Mouse (Mus musculus): ENCODE measurements around the gene Camk2g. TPM values are rescaled to one million over a fixed set of nuclear protein-coding genes. Genes with fewer than 3 reads are reported as not detected.

The Camk2g gene
- polyA plus RNA-seq, 1 experiment from 2014 or later: 43.7 TPM

- no peaks in the 10 kb centered on the region for H3K27me3 ChIP-seq (ENCODE audit: control insufficient read depth, insufficient read depth, low read length)
- H3K4me2 ChIP-seq (ENCODE audit: low read depth, low read length): no peak overlapping the region
- H3K9ac ChIP-seq (ENCODE audit: low read length): no peak overlapping the region
- ATAC-seq (ENCODE audit: insufficient read depth, low FRiP score): no peak
- H3K9me3 ChIP-seq (replicated peaks; ENCODE audit: control insufficient read depth, low read length): no peaks in the 10 kb centered on the region
- H3K4me1 ChIP-seq (ENCODE audit: control insufficient read depth, insufficient read depth, low read length): peaks cover 3% of the 10 kb centered on the region; the same call in 1 of the 2 replicates
- no peak overlapping the region for H3K4me3 ChIP-seq (replicated peaks; ENCODE audit: low read length)
- H3K27ac ChIP-seq (ENCODE audit: low read length): no peak overlapping the region; the same call in 1 of the 2 replicates
- WGBS: 82% methylated on average over 8 of the region's 8 CpGs
- H3K36me3 ChIP-seq (ENCODE audit: control insufficient read depth, insufficient read depth, low read length): no peaks in the 10 kb centered on the region
Measured at GRCm38 (mm10) chr14:20811236-20811635, 17.3 kb upstream of the Camk2g start.

- H3K4me3 ChIP-seq (replicated peaks; ENCODE audit: low read length): no peak overlapping the region
- no peak overlapping the region for H3K9ac ChIP-seq (ENCODE audit: low read length)
- no peak for ATAC-seq (ENCODE audit: insufficient read depth, low FRiP score)
Measured at GRCm38 (mm10) chr14:20809820-20810219, 15.9 kb upstream of the Camk2g start.

GRCm38 (mm10) chr14:20809349-20809748 is 15.5 kb upstream of the Camk2g start:
- no peak for ATAC-seq (ENCODE audit: insufficient read depth, low FRiP score)
- no peak overlapping the region for H3K4me2 ChIP-seq (ENCODE audit: low read depth, low read length)
- no peaks in the 10 kb centered on the region for H3K9me3 ChIP-seq (replicated peaks; ENCODE audit: control insufficient read depth, low read length)
- H3K4me3 ChIP-seq (replicated peaks; ENCODE audit: low read length): no peak overlapping the region
- H3K36me3 ChIP-seq (ENCODE audit: control insufficient read depth, insufficient read depth, low read length): no peaks in the 10 kb centered on the region
- H3K27ac ChIP-seq (ENCODE audit: low read length): no peak overlapping the region
- 78% methylated on average over 4 of the region's 4 CpGs for WGBS
- peaks cover 18% of the 10 kb centered on the region for H3K4me1 ChIP-seq (ENCODE audit: control insufficient read depth, insufficient read depth, low read length)
- H3K27me3 ChIP-seq (ENCODE audit: control insufficient read depth, insufficient read depth, low read length): no peaks in the 10 kb centered on the region
- no peak overlapping the region for H3K9ac ChIP-seq (ENCODE audit: low read length)

More at GRCm38 (mm10) chr14:20809820-20810219, 15.9 kb upstream of the Camk2g start:
- Histone ChIP-seq H3K4me2 (ENCODE audit: low read depth, low read length) (no peak overlapping the region), H3K9me3 (replicated peaks; ENCODE audit: control insufficient read depth, low read length) (no peaks in the 10 kb centered on the region), H3K4me1 (ENCODE audit: control insufficient read depth, insufficient read depth, low read length) (peaks cover 15% of the 10 kb centered on the region), H3K27ac (ENCODE audit: low read length) (no peak overlapping the region), H3K27me3 (ENCODE audit: control insufficient read depth, insufficient read depth, low read length) (no peaks in the 10 kb centered on the region), H3K36me3 (ENCODE audit: control insufficient read depth, insufficient read depth, low read length) (no peaks in the 10 kb centered on the region)

- Histone ChIP-seq H3K9me3 (replicated peaks; ENCODE audit: control insufficient read depth, low read length) (no peaks in the 10 kb centered on the region), H3K27me3 (ENCODE audit: control insufficient read depth, insufficient read depth, low read length) (no peaks in the 10 kb centered on the region), H3K27ac (ENCODE audit: low read length) (peak overlapping the region; percentile 88), H3K36me3 (ENCODE audit: control insufficient read depth, insufficient read depth, low read length) (no peaks in the 10 kb centered on the region), H3K4me2 (ENCODE audit: low read depth, low read length) (no peak overlapping the region), H3K9ac (ENCODE audit: low read length) (no peak overlapping the region), H3K4me1 (ENCODE audit: control insufficient read depth, insufficient read depth, low read length) (peaks cover 21% of the 10 kb centered on the region), H3K4me3 (replicated peaks; ENCODE audit: low read length) (no peak overlapping the region)
- 70% methylated on average over 14 of the region's 14 CpGs for WGBS
- 0 out of 2 replicates have a peak, but pooled peaks have one; percentile 34 for ATAC-seq (ENCODE audit: insufficient read depth, low FRiP score)
Measured at GRCm38 (mm10) chr14:20806116-20806840, 12.4 kb upstream of the Camk2g start.

GRCm38 (mm10) chr14:20804964-20805672 is 11.2 kb upstream of the Camk2g start:
- no peak overlapping the region for H3K4me3 ChIP-seq (replicated peaks; ENCODE audit: low read length)
- no peaks in the 10 kb centered on the region for H3K36me3 ChIP-seq (ENCODE audit: control insufficient read depth, insufficient read depth, low read length)
- ATAC-seq (ENCODE audit: insufficient read depth, low FRiP score): peak; percentile 81
- no peaks in the 10 kb centered on the region for H3K27me3 ChIP-seq (ENCODE audit: control insufficient read depth, insufficient read depth, low read length)
- H3K27ac ChIP-seq (ENCODE audit: low read length): peak overlapping the region; percentile 88
- no peaks in the 10 kb centered on the region for H3K9me3 ChIP-seq (replicated peaks; ENCODE audit: control insufficient read depth, low read length)
- H3K4me1 ChIP-seq (ENCODE audit: control insufficient read depth, insufficient read depth, low read length): peaks cover 21% of the 10 kb centered on the region
- 51% methylated on average over 9 of the region's 9 CpGs for WGBS
- 0 out of 2 replicates have a peak overlapping the region, but pooled peaks have one; percentile 3 for H3K9ac ChIP-seq (ENCODE audit: low read length)
- 0 out of 2 replicates have a peak overlapping the region, but pooled peaks have one; percentile 1 for H3K4me2 ChIP-seq (ENCODE audit: low read depth, low read length)

- no peak for ATAC-seq (ENCODE audit: insufficient read depth, low FRiP score)
Measured at GRCm38 (mm10) chr14:20804481-20804880, 10.6 kb upstream of the Camk2g start.

GRCm38 (mm10) chr14:20803606-20803938 is 9.7 kb upstream of the Camk2g start:
- peak; percentile 39; the same call in 1 of the 2 replicates for ATAC-seq (ENCODE audit: insufficient read depth, low FRiP score)
- WGBS: 6% methylated on average over 7 of the region's 7 CpGs

More at GRCm38 (mm10) chr14:20804481-20804880, 10.6 kb upstream of the Camk2g start:
- Histone ChIP-seq H3K9ac (ENCODE audit: low read length) (no peak overlapping the region), H3K4me2 (ENCODE audit: low read depth, low read length) (no peak overlapping the region), H3K4me3 (replicated peaks; ENCODE audit: low read length) (no peak overlapping the region), H3K9me3 (replicated peaks; ENCODE audit: control insufficient read depth, low read length) (no peaks in the 10 kb centered on the region), H3K27me3 (ENCODE audit: control insufficient read depth, insufficient read depth, low read length) (no peaks in the 10 kb centered on the region), H3K27ac (ENCODE audit: low read length) (peak overlapping the region; percentile 66), H3K4me1 (ENCODE audit: control insufficient read depth, insufficient read depth, low read length) (peaks cover 21% of the 10 kb centered on the region), H3K36me3 (ENCODE audit: control insufficient read depth, insufficient read depth, low read length) (no peaks in the 10 kb centered on the region)
- 57% methylated on average over 5 of the region's 5 CpGs for WGBS

GRCm38 (mm10) chr14:20802926-20803605 is 9.2 kb upstream of the Camk2g start:
- Histone ChIP-seq H3K4me3 (replicated peaks; ENCODE audit: low read length) (no peak overlapping the region), H3K4me1 (ENCODE audit: control insufficient read depth, insufficient read depth, low read length) (peaks cover 21% of the 10 kb centered on the region), H3K4me2 (ENCODE audit: low read depth, low read length) (no peak overlapping the region), H3K27ac (ENCODE audit: low read length) (no peak overlapping the region), H3K36me3 (ENCODE audit: control insufficient read depth, insufficient read depth, low read length) (no peaks in the 10 kb centered on the region), H3K9ac (ENCODE audit: low read length) (no peak overlapping the region), H3K9me3 (replicated peaks; ENCODE audit: control insufficient read depth, low read length) (no peaks in the 10 kb centered on the region), H3K27me3 (ENCODE audit: control insufficient read depth, insufficient read depth, low read length) (no peaks in the 10 kb centered on the region)
- peak; percentile 21; the same call in 1 of the 2 replicates for ATAC-seq (ENCODE audit: insufficient read depth, low FRiP score)
- WGBS: 29% methylated on average over 2 of the region's 2 CpGs

More at GRCm38 (mm10) chr14:20803606-20803938, 9.7 kb upstream of the Camk2g start:
- Histone ChIP-seq H3K4me1 (ENCODE audit: control insufficient read depth, insufficient read depth, low read length) (peaks cover 21% of the 10 kb centered on the region), H3K36me3 (ENCODE audit: control insufficient read depth, insufficient read depth, low read length) (no peaks in the 10 kb centered on the region), H3K9me3 (replicated peaks; ENCODE audit: control insufficient read depth, low read length) (no peaks in the 10 kb centered on the region), H3K27me3 (ENCODE audit: control insufficient read depth, insufficient read depth, low read length) (no peaks in the 10 kb centered on the region), H3K9ac (ENCODE audit: low read length) (no peak overlapping the region), H3K27ac (ENCODE audit: low read length) (0 out of 2 replicates have a peak overlapping the region, but pooled peaks have one; percentile 65), H3K4me3 (replicated peaks; ENCODE audit: low read length) (no peak overlapping the region), H3K4me2 (ENCODE audit: low read depth, low read length) (no peak overlapping the region)

All from stomach, embryonic 16.5 days (tissue).